Mouse (Mus musculus) gastrocnemius, postnatal 4 days (tissue): Measurements from ENCODE around the gene Emx2. TPM values are rescaled to one million over a fixed set of nuclear protein-coding genes. Genes with fewer than 3 reads are reported as not detected.

Experiments
- DNase-seq, 2 experiments: peaks; one replicate each; pipeline ENCODE4 v3.0.0; 2021 to 2022; ENCODE audit warnings: low spot score in 2 of 2, mixed read lengths in 2 of 2
- total RNA-seq, 2 experiments: library from RNA; stranded (reverse); gene quantifications; 2 replicates each; pipeline ENCODE4 v1.2.3; 2021

The Emx2 gene
- total RNA-seq, 2 experiments from 2014 or later = 1.2 to 2.2 TPM

- DNase-seq = no peak
These were observed 3.6 kb downstream of the Emx2 start for GRCm38 (mm10) chr19:59461481-59462421.

DNA sequence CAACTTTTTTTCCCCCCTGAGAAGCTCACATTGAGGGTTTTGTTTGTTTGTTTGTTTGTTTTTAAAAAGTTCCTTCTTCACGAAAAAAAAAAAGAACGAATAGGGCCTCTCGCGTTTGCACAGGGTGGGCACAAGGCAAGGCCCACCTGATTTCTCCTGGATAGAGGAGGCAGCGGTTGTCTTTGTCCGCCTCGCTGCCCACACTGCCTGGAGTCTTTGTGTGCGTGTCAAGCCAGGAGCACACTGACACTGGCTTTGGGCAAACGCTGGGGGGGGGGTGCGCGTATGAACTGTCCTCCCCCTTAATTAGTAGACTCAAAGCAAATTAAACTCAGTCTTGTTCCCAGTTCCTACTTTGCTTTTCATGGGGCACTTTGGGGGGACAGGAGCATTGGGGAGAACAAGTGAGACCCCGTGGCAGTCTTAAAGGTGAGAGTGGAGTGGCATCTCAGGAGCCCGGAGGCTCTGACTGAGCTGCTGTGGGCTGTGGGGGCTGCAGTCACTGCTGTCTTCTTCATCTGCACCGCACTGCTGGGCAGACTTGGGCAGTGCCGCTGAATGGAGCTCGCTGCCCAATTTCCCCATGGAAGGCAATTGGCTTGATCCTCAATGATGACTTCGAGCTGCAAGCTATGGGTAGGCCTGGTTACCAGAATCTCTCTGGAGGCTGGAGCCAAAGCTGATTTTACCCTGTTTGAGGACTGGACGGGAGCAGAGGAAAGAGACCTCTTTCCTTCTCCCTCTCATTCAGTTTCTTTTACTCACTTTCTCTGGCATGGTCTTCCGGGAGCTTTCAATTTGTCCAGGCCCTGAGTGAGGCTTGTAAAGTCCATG, 4.5 kb downstream of the Emx2 start:
- DNase-seq = no peak

GRCm38 (mm10) chr19:59463842-59464443, 5.8 kb downstream of the Emx2 start:
- no peak for DNase-seq

DNA sequence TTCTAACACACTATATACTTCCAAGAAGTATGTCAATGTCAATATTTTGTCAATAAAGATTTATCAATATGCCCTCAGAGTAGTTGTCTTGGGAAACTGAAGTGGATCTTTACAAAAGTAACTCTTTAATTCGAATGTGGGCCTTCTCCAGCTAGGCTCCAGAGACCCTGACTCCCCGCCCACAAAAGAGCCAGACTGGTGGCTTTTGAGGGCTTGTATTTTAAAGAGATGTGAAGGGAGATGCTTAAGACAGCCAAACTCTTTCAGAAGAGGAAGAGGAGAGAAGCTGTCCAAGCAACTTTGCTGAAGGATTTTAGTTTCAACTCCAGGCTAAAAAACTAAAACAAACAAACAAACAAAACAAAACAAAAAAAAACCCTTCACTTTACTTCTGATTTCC, 7.1 kb downstream of the Emx2 start:
- DNase-seq = no peak

GRCm38 (mm10) chr19:59465751-59466410, 7.7 kb downstream of the Emx2 start:
- DNase-seq = no peak

GRCm38 (mm10) chr19:59466417-59466937, 8.3 kb downstream of the Emx2 start:
- no peak for DNase-seq

DNA sequence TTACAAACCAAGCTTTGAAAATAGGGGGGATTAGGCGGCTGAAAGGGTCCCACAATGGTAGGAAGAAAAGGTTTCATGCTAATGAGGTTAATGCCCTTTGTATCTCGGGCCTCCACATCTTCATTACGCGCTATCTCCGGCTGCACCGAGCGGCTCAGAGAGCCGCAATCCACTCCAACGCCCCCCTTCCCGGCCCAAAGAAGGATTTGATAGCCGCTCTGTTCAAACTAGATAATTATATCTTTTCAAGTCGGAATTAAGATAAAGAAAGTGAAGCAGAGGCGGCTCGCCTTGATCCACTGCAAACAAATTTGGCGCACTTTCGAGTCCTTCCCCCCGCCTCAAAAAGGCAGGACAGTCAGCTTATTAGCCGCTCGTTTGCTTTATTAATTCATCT, 8.8 kb downstream of the Emx2 start:
- DNase-seq = no peak

DNA sequence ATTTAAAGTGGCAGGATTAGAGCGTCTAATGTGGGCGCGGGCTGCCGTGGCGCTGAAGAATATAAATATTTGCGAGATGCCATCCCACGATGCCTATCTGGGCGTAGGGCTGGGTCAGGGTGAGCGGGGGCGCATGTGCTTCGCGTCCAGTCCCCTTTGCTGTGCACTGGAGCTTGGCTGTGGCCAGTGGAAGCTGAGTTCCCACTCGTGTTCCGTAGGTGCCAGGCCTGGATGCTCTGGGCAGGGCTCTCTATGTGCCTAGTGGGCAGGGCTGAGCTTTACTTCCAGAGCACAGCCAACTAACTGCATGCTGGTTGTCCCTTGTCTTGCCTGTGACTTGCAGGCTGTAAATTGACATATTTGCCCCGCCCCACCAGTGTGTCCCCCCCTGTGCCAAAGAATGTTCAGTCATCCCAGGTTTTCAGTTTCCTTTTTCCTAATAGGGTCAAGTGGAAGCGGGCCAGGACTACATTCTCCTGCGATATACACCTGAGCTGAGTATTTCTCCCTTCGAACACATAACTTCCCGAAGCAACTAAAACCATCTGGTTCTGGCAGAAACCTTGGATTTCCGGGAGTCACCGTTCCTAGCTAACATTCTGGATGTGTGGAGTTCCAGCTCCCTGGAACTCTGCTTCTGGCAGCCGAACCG, 9.4 kb downstream of the Emx2 start:
- no peak for DNase-seq

- no peak for DNase-seq
These were observed 10.1 kb downstream of the Emx2 start for GRCm38 (mm10) chr19:59468065-59468810.

DNA sequence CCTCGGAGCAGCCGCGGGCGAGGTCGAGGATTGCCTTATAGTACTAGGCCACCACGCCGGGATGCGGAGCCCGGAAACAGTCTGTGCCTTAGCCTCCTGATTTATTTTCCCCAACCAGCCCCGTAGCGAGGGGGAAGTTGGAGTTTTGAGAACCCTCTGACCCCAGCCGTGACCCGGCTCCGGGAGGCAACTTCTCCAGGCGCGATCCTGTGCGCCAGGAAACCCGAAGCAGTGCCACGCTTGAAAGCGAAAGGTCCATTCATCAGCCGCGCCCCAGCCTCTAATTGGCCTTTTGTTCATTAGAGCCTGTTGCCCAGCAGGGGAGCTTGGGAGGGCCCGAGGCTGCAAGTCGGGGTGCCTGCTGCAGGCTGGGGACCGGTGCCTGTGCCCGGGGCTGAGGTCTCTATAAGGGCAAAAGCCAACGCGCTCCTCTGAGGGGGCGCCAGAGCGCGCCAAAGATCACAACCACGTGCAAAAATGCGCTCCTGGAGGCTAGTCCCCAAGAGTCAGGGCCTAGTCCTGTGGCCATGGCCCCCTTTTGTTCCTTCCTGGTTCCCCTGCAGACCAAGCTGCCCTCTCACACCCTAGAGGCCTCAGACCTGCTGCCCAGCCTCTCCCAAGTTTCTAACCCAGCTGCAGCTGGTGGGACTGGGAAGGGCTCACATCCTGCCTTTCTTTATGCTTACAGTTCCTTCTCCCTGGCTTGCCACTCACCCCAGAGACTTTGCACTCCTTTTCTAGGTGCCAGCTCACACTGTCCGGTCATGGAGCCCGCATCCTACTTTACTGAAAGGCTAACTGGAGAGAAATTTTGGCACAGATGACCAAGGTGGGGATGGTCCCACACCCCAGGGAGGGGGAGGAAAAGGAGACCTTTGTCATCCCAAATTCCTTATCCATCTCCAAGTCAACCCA, 11.1 kb downstream of the Emx2 start:
- DNase-seq = no peak

DNA sequence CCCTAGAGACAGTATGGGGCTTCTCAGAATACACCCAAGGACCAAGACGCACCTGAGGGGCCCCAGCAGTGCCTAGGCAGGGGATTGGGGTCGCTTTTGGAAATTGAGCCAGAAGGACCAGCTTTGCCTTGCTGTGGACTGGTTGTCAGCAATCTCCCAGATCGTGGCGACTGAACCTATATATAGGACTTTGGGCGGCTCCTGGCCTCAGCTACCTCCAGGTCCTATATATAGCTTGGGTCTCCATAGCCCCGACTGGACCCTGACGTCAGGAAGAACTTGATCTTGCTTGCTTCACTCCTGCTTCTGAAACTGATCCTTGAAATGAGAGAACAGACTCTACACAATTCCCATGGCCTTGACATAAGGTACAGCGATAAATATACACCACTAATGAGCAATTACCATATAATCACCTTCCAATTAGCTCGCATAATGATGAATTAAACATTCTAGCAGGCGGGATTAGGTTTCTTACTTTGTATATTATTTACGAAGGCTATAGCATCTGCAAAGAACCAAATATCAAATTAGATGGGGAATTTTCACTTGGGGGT, 12.0 kb downstream of the Emx2 start:
- DNase-seq = no peak

- DNase-seq = no peak
These were observed 12.7 kb downstream of the Emx2 start for GRCm38 (mm10) chr19:59470913-59471312.

DNA sequence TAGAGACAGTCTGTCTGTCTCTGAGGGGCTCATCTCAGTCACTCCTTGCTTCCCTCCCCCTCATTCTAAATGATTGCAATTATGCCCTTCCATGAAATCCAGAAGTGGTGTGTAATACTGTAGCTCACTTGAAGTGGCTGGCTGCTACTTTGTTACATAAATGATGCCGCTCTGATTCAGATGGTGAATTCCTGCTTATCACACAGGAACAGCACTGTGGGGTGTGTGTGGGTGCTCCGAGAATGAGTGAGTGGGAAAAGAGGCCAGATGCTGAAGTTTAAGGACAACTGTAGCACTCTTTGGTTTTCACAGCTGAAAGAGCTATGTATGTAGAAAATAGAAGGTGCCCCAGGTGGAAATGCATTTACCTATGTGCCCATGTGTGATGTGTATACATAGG, 14.7 kb downstream of the Emx2 start:
- no peak for DNase-seq

- DNase-seq = no peak
These were observed 21.7 kb downstream of the Emx2 start for GRCm38 (mm10) chr19:59479912-59480311.

- DNase-seq = no peak
These were observed 22.4 kb downstream of the Emx2 start for GRCm38 (mm10) chr19:59480563-59480962.

- DNase-seq = no peak
These were observed 34.1 kb downstream of the Emx2 start for GRCm38 (mm10) chr19:59492258-59492657.

DNA sequence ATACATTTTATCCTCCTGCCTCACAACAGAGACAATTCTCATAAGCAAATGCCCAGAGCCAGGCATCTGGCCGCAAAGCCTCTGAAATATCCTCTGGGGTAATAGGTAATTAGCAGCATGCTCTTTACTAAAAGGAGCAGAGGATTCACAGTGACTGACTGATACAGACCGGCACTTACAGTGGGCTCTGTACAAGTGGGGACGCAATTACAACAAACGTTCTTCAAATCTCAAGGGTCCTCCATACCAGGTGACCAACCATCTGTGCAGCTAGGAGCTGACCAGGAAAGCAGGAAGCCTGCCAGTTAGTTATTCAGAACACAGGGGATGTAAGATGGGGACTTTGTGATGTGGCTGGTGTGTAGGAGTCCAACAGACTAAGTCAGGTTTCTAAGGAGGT, 38.7 kb downstream of the Emx2 start:
- DNase-seq = no peak

- DNase-seq = no peak
These were observed 50.7 kb downstream of the Emx2 start for GRCm38 (mm10) chr19:59508896-59509295.
